Mouse (Mus musculus) stomach, postnatal 0 days (tissue): ENCODE measurements at regions not wholly inside any gene's neighbourhood (a gene's known extent, or its start where the extent isn't known, plus 50 kb on each side); places are given as distances from the start of the nearest gene placed in this dataset.

Experiments used
- ATAC-seq: fragments of 200-750 bp; cut with Nextera tagmentation; 2 replicates; pipeline ENCODE4 v1.8.0; 2017; ENCODE audit not compliant: low FRiP score, low TSS enrichment
- DNase-seq: peaks from one replicate; pipeline ENCODE4 v3.0.0-alpha.2; 2016; ENCODE audit warnings: low spot score
- H3K27ac ChIP-seq: fragments of 300-500 bp; sonication (generic); replicated peaks from 2 replicates; pipeline ENCODE4 v1.5.1; 2014; ENCODE audit warnings: mild to moderate bottlenecking, control low read depth
- H3K27me3 ChIP-seq: fragments of 300-500 bp; sonication (generic); 2 replicates; pipeline ENCODE4 v1.6.1; 2014; ENCODE audit warnings: low read length; ENCODE audit not compliant: control insufficient read depth, insufficient read depth
- H3K36me3 ChIP-seq: fragments of 300-500 bp; sonication (generic); 2 replicates; pipeline ENCODE4 v1.6.1; 2014; ENCODE audit warnings: low read length, mixed read lengths; ENCODE audit not compliant: control insufficient read depth, insufficient read depth
- H3K4me1 ChIP-seq: fragments of 300-500 bp; sonication (generic); replicated peaks from 2 replicates; pipeline ENCODE4 v1.6.1; 2014; ENCODE audit warnings: antibody characterized with exemption; ENCODE audit not compliant: control insufficient read depth, insufficient read depth
- H3K4me2 ChIP-seq: fragments of 300-500 bp; sonication (generic); replicated peaks from 2 replicates; pipeline ENCODE4 v1.6.1; 2014; ENCODE audit warnings: low read depth, mild to moderate bottlenecking, control low read depth, moderate library complexity
- H3K4me3 ChIP-seq: fragments of 300-500 bp; sonication (generic); 2 replicates; pipeline ENCODE4 v1.5.1; 2014; ENCODE audit warnings: low read depth, low read length, control low read depth
- H3K9ac ChIP-seq: fragments of 300-500 bp; sonication (generic); 2 replicates; pipeline ENCODE4 v1.6.1; 2014; ENCODE audit warnings: mild to moderate bottlenecking, low read length, control low read depth, mixed read lengths
- H3K9me3 ChIP-seq: fragments of 300-500 bp; sonication (generic); 2 replicates; pipeline ENCODE4 v1.6.1; 2016; ENCODE audit warnings: low read length; ENCODE audit not compliant: control insufficient read depth
- CTCF ChIP-seq: IDR thresholded peaks from 2 replicates; pipeline ENCODE4 v1.5.1; 2016; ENCODE audit warnings: antibody characterized with exemption, low read depth, mild to moderate bottlenecking, moderate library complexity
- EP300 ChIP-seq: optimal IDR thresholded peaks from 2 replicates; pipeline ENCODE3; 2016; ENCODE audit warnings: antibody characterized with exemption
- WGBS: fragments of 180-500 bp; shearing (Covaris S2); extraction: QIAGEN DNeasy Blood & Tissue Kit; methylation state at CpG from one replicate; pipeline ENCODE4 v1.1.7; 2014; 5-methylcytosine and 5-hydroxymethylcytosine counted together

DNA sequence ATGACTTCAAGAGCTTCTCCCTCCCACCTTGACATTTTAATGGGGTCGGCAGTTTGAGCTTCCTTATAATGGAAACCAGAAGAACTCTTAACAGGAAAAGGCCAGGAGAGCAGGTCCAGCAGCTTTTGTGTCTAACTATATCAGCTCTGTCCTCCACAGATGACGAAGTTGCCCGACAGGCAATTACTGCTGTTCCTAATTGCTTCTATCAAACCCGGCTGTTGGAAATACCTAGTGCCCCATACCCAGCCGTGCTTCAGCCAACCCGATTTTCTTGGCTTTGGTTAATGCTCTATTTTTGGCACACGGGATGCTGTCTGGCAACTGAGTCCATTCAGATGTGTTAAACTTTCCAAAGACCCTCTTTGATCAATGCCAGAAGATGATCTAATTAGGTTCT, 125.8 kb upstream of the Spdl1 start:
- ATAC-seq: no peak

DNA sequence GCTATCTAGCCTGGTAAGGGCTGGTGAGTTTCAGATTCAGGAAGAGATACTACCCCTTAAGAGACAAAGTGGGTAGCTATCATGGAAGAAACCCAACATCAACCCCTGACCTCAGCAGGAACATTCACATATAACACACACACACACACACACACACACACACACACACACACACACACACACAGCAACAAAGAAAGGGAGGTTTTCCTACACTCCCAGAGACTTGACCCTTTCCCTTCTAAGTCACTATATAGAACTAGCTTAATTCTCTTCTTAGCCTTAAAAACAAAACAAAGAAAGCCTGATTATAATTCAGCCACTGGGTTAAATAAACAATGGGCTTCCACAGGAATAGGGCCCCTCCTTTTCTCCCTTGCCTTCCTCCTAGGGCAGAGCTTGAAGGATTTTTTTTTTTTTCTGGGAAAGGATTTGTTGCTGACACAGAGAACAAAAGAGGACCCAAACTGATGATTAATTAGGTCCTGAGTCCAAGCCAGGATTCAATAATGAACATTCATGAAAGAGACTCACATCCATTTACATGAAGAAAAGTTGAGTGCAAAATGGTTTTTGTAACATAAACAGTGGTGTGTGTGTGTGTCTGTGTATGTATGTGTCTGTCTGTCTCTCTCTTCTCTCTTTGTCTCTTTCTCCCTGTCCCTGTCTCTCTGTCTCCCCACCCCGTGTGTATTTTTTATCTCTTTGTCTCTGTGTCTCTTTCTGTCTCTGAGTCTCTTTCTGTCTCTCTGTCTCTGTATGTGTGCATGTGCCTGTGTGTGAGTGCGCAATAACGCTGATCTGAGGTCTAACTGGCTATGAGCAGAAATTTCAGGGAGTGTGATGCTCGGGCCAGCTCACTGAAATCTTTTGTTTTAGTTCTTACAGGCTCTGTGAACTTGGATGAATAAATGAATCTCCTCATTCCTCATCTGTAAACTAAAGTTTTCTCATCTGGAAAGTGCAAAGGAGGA, 108.3 kb upstream of the Spdl1 start:
- H3K27me3 ChIP-seq: no peaks in the 10 kb centered on the region
- no peak overlapping the region for H3K4me2 ChIP-seq
- TF ChIP-seq EP300 (no peak), CTCF (no peak)
- H3K4me3 ChIP-seq: no peak overlapping the region
- no peak overlapping the region for H3K9ac ChIP-seq
- DNase-seq: no peak
- H3K36me3 ChIP-seq: no peaks in the 10 kb centered on the region
- no peaks in the 10 kb centered on the region for H3K9me3 ChIP-seq
- no peaks in the 10 kb centered on the region for H3K4me1 ChIP-seq
- H3K27ac ChIP-seq: no peak overlapping the region
- ATAC-seq: peak; percentile 57
- 49% methylated on average over 4 of the region's 4 CpGs for WGBS

More for the DNA sequence above, 125.8 kb upstream of the Spdl1 start:
- H3K36me3 ChIP-seq: no peaks in the 10 kb centered on the region
- H3K27me3 ChIP-seq: no peaks in the 10 kb centered on the region
- no peak overlapping the region for H3K9ac ChIP-seq
- 75% methylated on average over 7 of the region's 7 CpGs for WGBS
- H3K4me2 ChIP-seq: no peak overlapping the region
- H3K4me1 ChIP-seq: no peaks in the 10 kb centered on the region
- H3K9me3 ChIP-seq: no peaks in the 10 kb centered on the region
- no peak for DNase-seq
- TF ChIP-seq CTCF (no peak), EP300 (no peak)
- H3K27ac ChIP-seq: no peak overlapping the region
- H3K4me3 ChIP-seq: no peak overlapping the region

DNA sequence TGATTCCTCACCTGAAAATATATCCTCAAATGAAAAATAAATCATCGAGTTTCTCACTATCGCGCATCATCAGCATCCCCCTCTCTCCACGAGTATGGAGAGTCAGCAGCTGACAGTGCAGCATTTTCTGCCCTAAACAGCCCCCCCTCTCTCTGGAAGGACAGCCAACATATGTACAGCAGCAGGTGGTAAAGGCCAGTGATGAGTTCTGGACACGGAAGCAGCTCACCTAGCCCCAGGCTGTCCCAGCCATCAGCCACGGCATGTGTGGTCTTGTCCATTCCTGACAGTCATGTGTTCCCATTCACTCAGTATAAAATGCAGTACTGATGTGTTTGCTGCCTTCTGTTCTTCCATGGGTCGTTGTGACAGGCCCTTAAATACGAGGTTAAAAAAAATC, 106.7 kb upstream of the Spdl1 start:
- Histone ChIP-seq H3K4me3 (no peak overlapping the region), H3K4me1 (no peaks in the 10 kb centered on the region), H3K27ac (no peak overlapping the region), H3K9me3 (no peaks in the 10 kb centered on the region), H3K4me2 (no peak overlapping the region), H3K27me3 (no peaks in the 10 kb centered on the region), H3K36me3 (no peaks in the 10 kb centered on the region), H3K9ac (no peak overlapping the region)
- DNase-seq (no peak), ATAC-seq (no peak)
- 83% methylated on average over 8 of the region's 8 CpGs for WGBS
- no peak for TF ChIP-seq EP300
- no peak for TF ChIP-seq CTCF

DNA sequence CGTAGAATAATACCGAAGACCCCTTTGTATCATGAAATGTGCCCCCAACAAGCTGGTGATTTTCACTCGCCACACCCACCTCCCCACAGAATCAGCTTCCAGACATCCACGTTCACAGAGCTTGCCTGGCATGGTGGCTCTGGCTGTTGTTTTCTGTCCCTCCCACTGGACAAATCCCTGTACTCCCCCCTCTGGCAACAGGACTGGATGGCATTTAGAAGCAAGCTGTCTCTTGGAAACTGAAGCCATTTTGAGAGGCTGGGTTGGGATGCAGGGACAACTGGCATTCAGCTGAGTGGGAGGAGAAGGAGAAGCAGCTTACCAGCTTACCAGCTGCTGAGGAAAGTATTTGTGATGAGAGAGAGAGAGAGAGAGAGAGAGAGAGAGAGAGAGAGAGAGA, 105.6 kb upstream of the Spdl1 start:
- Histone ChIP-seq H3K9ac (no peak overlapping the region), H3K27ac (no peak overlapping the region), H3K4me2 (no peak overlapping the region), H3K36me3 (no peaks in the 10 kb centered on the region), H3K4me1 (no peaks in the 10 kb centered on the region), H3K9me3 (no peaks in the 10 kb centered on the region), H3K27me3 (no peaks in the 10 kb centered on the region), H3K4me3 (no peak overlapping the region)
- DNase-seq: no peak
- 83% methylated on average over 4 of the region's 4 CpGs for WGBS
- no peak for ATAC-seq
- TF ChIP-seq CTCF: no peak
- TF ChIP-seq EP300: no peak

DNA sequence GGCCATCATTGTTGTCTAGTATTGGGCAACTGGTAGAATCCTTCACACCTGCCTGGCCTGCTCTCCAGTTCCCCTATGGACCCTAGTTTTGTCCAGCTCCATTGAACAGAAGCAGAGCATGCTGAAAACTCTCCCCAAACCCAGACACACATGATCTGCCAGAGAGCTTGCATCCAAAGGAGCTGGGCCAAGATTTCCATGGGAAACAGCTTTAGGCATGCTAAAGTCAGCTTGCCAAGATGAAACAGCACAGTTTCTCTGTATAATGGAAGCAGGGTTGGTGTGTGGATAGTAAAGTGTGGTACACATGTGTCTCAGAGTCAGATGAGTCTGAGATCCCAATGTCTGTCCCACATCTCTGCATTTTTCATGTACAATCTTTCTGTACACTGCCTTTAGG, 98.8 kb upstream of the Spdl1 start:
- Histone ChIP-seq H3K9ac (no peak overlapping the region), H3K27ac (no peak overlapping the region), H3K4me2 (no peak overlapping the region), H3K36me3 (no peaks in the 10 kb centered on the region), H3K4me1 (no peaks in the 10 kb centered on the region), H3K27me3 (no peaks in the 10 kb centered on the region), H3K4me3 (no peak overlapping the region), H3K9me3 (no peaks in the 10 kb centered on the region)
- TF ChIP-seq EP300: no peak
- no peak for TF ChIP-seq CTCF
- ATAC-seq (no peak), DNase-seq (no peak)

DNA sequence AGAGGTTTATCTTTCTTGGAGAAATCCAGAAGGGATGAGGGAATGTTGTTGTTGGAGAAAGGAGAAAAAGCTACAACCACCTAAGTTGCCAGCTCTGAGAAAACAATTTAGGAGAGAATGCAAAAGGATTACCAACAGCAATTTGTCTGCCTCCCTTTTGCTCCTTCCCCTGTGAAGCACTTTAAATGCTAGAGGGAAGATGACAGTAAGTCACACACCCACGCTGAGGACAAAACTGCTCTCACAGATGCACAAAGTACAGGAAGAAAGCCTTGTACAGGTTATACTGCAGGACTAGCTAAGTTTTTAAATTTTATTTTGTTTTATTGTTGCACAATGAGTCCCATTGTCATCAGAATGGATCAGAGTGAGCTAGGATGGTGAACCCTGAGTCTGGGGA, 83.7 kb upstream of the Spdl1 start:
- ATAC-seq (no peak), DNase-seq (no peak)
- Histone ChIP-seq H3K36me3 (no peaks in the 10 kb centered on the region), H3K9me3 (no peaks in the 10 kb centered on the region), H3K4me2 (no peak overlapping the region), H3K4me3 (no peak overlapping the region), H3K9ac (no peak overlapping the region), H3K4me1 (no peaks in the 10 kb centered on the region), H3K27me3 (no peaks in the 10 kb centered on the region), H3K27ac (no peak overlapping the region)
- TF ChIP-seq CTCF (no peak), EP300 (no peak)
- WGBS: 60% methylated on average over 1 of the region's 1 CpGs
